In genomic region chr5:118513629-118514526, GRCm38 (mm10) we compare ENCODE assay signal across 8 mouse cellular contexts. TPM values are rescaled to one million over a fixed set of nuclear protein-coding genes. Genes with fewer than 3 reads are reported as not detected.
DNase-seq lines count a peak whose midpoint lies in the region; ATAC-seq and TF ChIP-seq lines count a peak whose summit lies in the region.

No protein-coding gene starts in this region.

- H3K27me3 ChIP-seq in heart, embryonic 12.5 days (replicated peaks) = peaks cover 8% of the 10 kb centered on the region; the same call in 1 of the 2 replicates
- H3K27me3 ChIP-seq in kidney, embryonic 15.5 days = peaks cover 22% of the 10 kb centered on the region
- no peaks in the 10 kb centered on the region for H3K27me3 ChIP-seq in limb, embryonic 14.5 days (ENCODE audit: control insufficient read depth, insufficient read depth, low read length)
- H3K27me3 ChIP-seq in midbrain, embryonic 15.5 days (replicated peaks) = peaks cover 23% of the 10 kb centered on the region
- H3K27me3 ChIP-seq in stomach, embryonic 16.5 days (ENCODE audit: control insufficient read depth, insufficient read depth, low read length) = 0 out of 2 replicates have a peak, but pooled peaks cover 2% of the 10 kb centered on the region

- H3K9me3 ChIP-seq in heart, embryonic 12.5 days (replicated peaks) = no peaks in the 10 kb centered on the region
- H3K9me3 ChIP-seq in kidney, embryonic 15.5 days (replicated peaks) = no peaks in the 10 kb centered on the region
- no peaks in the 10 kb centered on the region for H3K9me3 ChIP-seq in limb, embryonic 14.5 days (ENCODE audit: control insufficient read depth, low read length)
- no peaks in the 10 kb centered on the region for H3K9me3 ChIP-seq in midbrain, embryonic 15.5 days
- no peaks in the 10 kb centered on the region for H3K9me3 ChIP-seq in stomach, embryonic 16.5 days (replicated peaks; ENCODE audit: control insufficient read depth, low read length)

- H3K9ac ChIP-seq in heart, embryonic 12.5 days = peak overlapping the region; percentile 54
- no peak overlapping the region for H3K9ac ChIP-seq in kidney, embryonic 15.5 days
- H3K9ac ChIP-seq in limb, embryonic 14.5 days (ENCODE audit: low read depth, low read length, severe bottlenecking) = peak overlapping the region; percentile 44
- peak overlapping the region; percentile 14; the same call in 1 of the 2 replicates for H3K9ac ChIP-seq in midbrain, embryonic 15.5 days
- peak overlapping the region; percentile 50 for H3K9ac ChIP-seq in stomach, embryonic 16.5 days (ENCODE audit: low read length)

- WGBS in heart, embryonic 12.5 days = 1% methylated on average over 43 of the region's 43 CpGs
- WGBS in kidney, embryonic 15.5 days = 4% methylated on average over 43 of the region's 43 CpGs
- WGBS in limb, embryonic 14.5 days = 1% methylated on average over 43 of the region's 43 CpGs
- WGBS in midbrain, embryonic 15.5 days = 5% methylated on average over 43 of the region's 43 CpGs
- WGBS in stomach, embryonic 16.5 days = 2% methylated on average over 43 of the region's 43 CpGs

- no peaks in the 10 kb centered on the region for H3K36me3 ChIP-seq in heart, embryonic 12.5 days
- H3K36me3 ChIP-seq in kidney, embryonic 15.5 days = no peaks in the 10 kb centered on the region
- H3K36me3 ChIP-seq in limb, embryonic 14.5 days (ENCODE audit: control insufficient read depth, insufficient read depth, low read length) = no peaks in the 10 kb centered on the region
- no peaks in the 10 kb centered on the region for H3K36me3 ChIP-seq in midbrain, embryonic 15.5 days (replicated peaks)
- no peaks in the 10 kb centered on the region for H3K36me3 ChIP-seq in stomach, embryonic 16.5 days (ENCODE audit: control insufficient read depth, insufficient read depth, low read length)

- peaks cover 36% of the 10 kb centered on the region for H3K4me1 ChIP-seq in heart, embryonic 12.5 days (replicated peaks)
- peaks cover 52% of the 10 kb centered on the region for H3K4me1 ChIP-seq in kidney, embryonic 15.5 days
- peaks cover 56% of the 10 kb centered on the region for H3K4me1 ChIP-seq in limb, embryonic 14.5 days (ENCODE audit: control insufficient read depth, insufficient read depth, low read length)
- H3K4me1 ChIP-seq in midbrain, embryonic 15.5 days = peaks cover 21% of the 10 kb centered on the region
- peaks cover 32% of the 10 kb centered on the region for H3K4me1 ChIP-seq in stomach, embryonic 16.5 days (ENCODE audit: control insufficient read depth, insufficient read depth, low read length)

- TF ChIP-seq POLR2A in limb, embryonic 14.5 days (IDR thresholded peaks at IDR 0.05; ENCODE audit: borderline replicate concordance, extremely low read depth, insufficient read depth, insufficient read length) = no peak

- peak; percentile 99 for DNase-seq in 3T3-L1 (ENCODE audit: low read depth, low spot score)
- DNase-seq in adrenal gland, postnatal 14 days = peak; percentile 59
- peak; percentile 99 for DNase-seq in fibroblast of lung, adult 2 months (ENCODE audit: low read depth)
- peak; percentile 78 for DNase-seq in limb, embryonic 14.5 days (ENCODE audit: low spot score)

- no peak for ATAC-seq in heart, embryonic 12.5 days (ENCODE audit: insufficient number of reproducible peaks, low FRiP score)
- no peak for ATAC-seq in kidney, embryonic 15.5 days (replicated peaks; ENCODE audit: low FRiP score)
- peak; percentile 58 for ATAC-seq in limb, embryonic 14.5 days (ENCODE audit: low FRiP score, low read depth)
- no peak for ATAC-seq in midbrain, embryonic 15.5 days (replicated peaks)
- peak; percentile 72; the same call in 1 of the 2 replicates for ATAC-seq in stomach, embryonic 16.5 days (ENCODE audit: insufficient read depth, low FRiP score)

- peak overlapping the region; percentile 75 for H3K4me2 ChIP-seq in heart, embryonic 12.5 days
- peak overlapping the region; percentile 67 for H3K4me2 ChIP-seq in kidney, embryonic 15.5 days
- peak overlapping the region; percentile 50 for H3K4me2 ChIP-seq in limb, embryonic 14.5 days (replicated peaks; ENCODE audit: low read depth, low read length, severe bottlenecking)
- peak overlapping the region; percentile 54 for H3K4me2 ChIP-seq in midbrain, embryonic 15.5 days
- peak overlapping the region; percentile 60 for H3K4me2 ChIP-seq in stomach, embryonic 16.5 days (ENCODE audit: low read depth, low read length)

- H3K27ac ChIP-seq in heart, embryonic 12.5 days (ENCODE audit: poor library complexity, severe bottlenecking) = no peak overlapping the region
- 0 out of 2 replicates have a peak overlapping the region, but pooled peaks have one; percentile 1 for H3K27ac ChIP-seq in kidney, embryonic 15.5 days
- peak overlapping the region; percentile 77 for H3K27ac ChIP-seq in limb, embryonic 14.5 days (replicated peaks; ENCODE audit: low read depth, low read length)
- H3K27ac ChIP-seq in midbrain, embryonic 15.5 days = no peak overlapping the region
- peak overlapping the region; percentile 88 for H3K27ac ChIP-seq in stomach, embryonic 16.5 days (ENCODE audit: low read length)

- peak overlapping the region; percentile 42 for H3K4me3 ChIP-seq in heart, embryonic 12.5 days
- H3K4me3 ChIP-seq in kidney, embryonic 15.5 days (replicated peaks) = peak overlapping the region; percentile 40
- H3K4me3 ChIP-seq in limb, embryonic 14.5 days (replicated peaks; ENCODE audit: low read length) = peak overlapping the region; percentile 32
- peak overlapping the region; percentile 27 for H3K4me3 ChIP-seq in midbrain, embryonic 15.5 days
- H3K4me3 ChIP-seq in stomach, embryonic 16.5 days (replicated peaks; ENCODE audit: low read length) = peak overlapping the region; percentile 35

RNA-seq across cellular contexts. Expression of gene Med13l, which starts 46.6 kb away (rescaled TPM):
- total RNA-seq in adrenal gland, postnatal 14 days (2021) = 36.2 and 45.3 TPM in 2 replicates
- polyA plus RNA-seq in heart, embryonic 12.5 days (2016; fragmentation: Nextera tagmentation; extraction: Ambion mirVana) = 10.0 and 10.8 TPM in 2 replicates
- 8.5 and 10.2 TPM in 2 replicates for polyA plus RNA-seq in kidney, embryonic 15.5 days (2015; fragmentation: Nextera tagmentation; extraction: Ambion mirVana)
- polyA plus RNA-seq in limb, embryonic 14.5 days (2012; rRNA removed) = 17.8 and 23.0 TPM in 2 replicates
- polyA plus RNA-seq in limb, embryonic 14.5 days (2014; fragmentation: Nextera tagmentation; extraction: Ambion mirVana) = 19.8 and 22.8 TPM in 2 replicates
- 17.3 and 17.9 TPM in 2 replicates for polyA plus RNA-seq in midbrain, embryonic 15.5 days (2015; fragmentation: Nextera tagmentation; extraction: Ambion mirVana)
- 9.9 and 10.4 TPM in 2 replicates for polyA plus RNA-seq in stomach, embryonic 16.5 days (2015; fragmentation: Nextera tagmentation; extraction: Ambion mirVana)

Comparison
In these comparisons a context has a peak if more than half of its experiments do, and no peak if none do; other contexts are left out.
1. ATAC-seq: peak in limb, embryonic 14.5 days (single experiment) and stomach, embryonic 16.5 days (single experiment); none in heart, embryonic 12.5 days (single experiment), kidney, embryonic 15.5 days (single experiment) and midbrain, embryonic 15.5 days (single experiment).
2. H3K27ac ChIP-seq: peak in kidney, embryonic 15.5 days (single experiment), limb, embryonic 14.5 days (single experiment) and stomach, embryonic 16.5 days (single experiment); none in heart, embryonic 12.5 days (single experiment) and midbrain, embryonic 15.5 days (single experiment).
3. Peak in every context shown above with its lines, with median percentiles within 50 percentile points of each other: DNase-seq, H3K4me2 ChIP-seq and H3K4me3 ChIP-seq.